10 mouse cellular contexts compared by ENCODE assay signal in genomic region chr17:63145751-63146491, GRCm38 (mm10).
A peak's percentile ranks its signal among the peaks of the same experiment; 100 is the strongest.
DNase-seq lines count a peak whose midpoint lies in the region; ATAC-seq and TF ChIP-seq lines count a peak whose summit lies in the region.
"Had no signal": no experiment of that assay in that cellular context is flagged by ENCODE, and none has a peak within 500 bp of the region (broad histone marks: within the 10 kb centered on the region; RNA-seq: fewer than 3 reads in every experiment).

No protein-coding gene starts in this region.

- no peak overlapping the region for H3K9ac ChIP-seq in MEL (ENCODE audit: control insufficient read depth, low read depth, low read length, poor library complexity, severe bottlenecking)
- no peak overlapping the region for H3K9ac ChIP-seq in forebrain, embryonic 12.5 days

- intact Hi-C loops in heart, postnatal 25 days (cut with DNase I): no loop called here

- peak; percentile 36 for ATAC-seq in forebrain, embryonic 12.5 days (ENCODE audit: low FRiP score)
- no peak for ATAC-seq in activated CD4-positive, CD25-positive, alpha-beta regulatory T cell, adult 4 months
- no peak for ATAC-seq in inflammation-experienced regulatory T-cells, adult 6 months
- ATAC-seq: intestine, embryonic 16.5 days had no signal

- H3K27me3 ChIP-seq in MEL (ENCODE audit: control insufficient read depth in 1 of 2, insufficient read depth in 2 of 2, low read length in 2 of 2): no peaks in the 10 kb centered on the region
- 0 out of 2 replicates have a peak, but pooled peaks cover 6% of the 10 kb centered on the region for H3K27me3 ChIP-seq in forebrain, embryonic 12.5 days
- peaks cover 60% of the 10 kb centered on the region for H3K27me3 ChIP-seq in midbrain, embryonic 10.5 days (ENCODE audit: low read depth, poor library complexity, severe bottlenecking)

- TF ChIP-seq RAD21 in MEL (IDR thresholded peaks at IDR 0.05; ENCODE audit: low read depth, low read length): no peak

- H3K79me2 ChIP-seq in MEL (ENCODE audit: control insufficient read depth, insufficient read depth, low read length, poor library complexity): no peaks in the 10 kb centered on the region

- H3K9me3 ChIP-seq in MEL (replicated peaks; ENCODE audit: insufficient read depth, low read length): no peaks in the 10 kb centered on the region
- no peaks in the 10 kb centered on the region for H3K9me3 ChIP-seq in forebrain, embryonic 12.5 days
- no peaks in the 10 kb centered on the region for H3K9me3 ChIP-seq in midbrain, embryonic 10.5 days (replicated peaks)

- 11% methylated on average over 12 of the region's 12 CpGs for WGBS in forebrain, embryonic 12.5 days
- 18% methylated on average over 12 of the region's 12 CpGs for WGBS in midbrain, embryonic 10.5 days

- peak overlapping the region; percentile 37 for H3K4me2 ChIP-seq in forebrain, embryonic 12.5 days

- H3K27ac ChIP-seq in MEL (ENCODE audit: control insufficient read depth, low read depth, low read length): no peak overlapping the region
- H3K27ac ChIP-seq in forebrain, embryonic 12.5 days: peak overlapping the region; percentile 92
- peak overlapping the region; percentile 83 for H3K27ac ChIP-seq in midbrain, embryonic 10.5 days (replicated peaks)

- peaks cover 2 to 7% of the 10 kb centered on the region in 2 experiments; a peak in 3 of 4 replicates for H3K4me1 ChIP-seq in MEL (ENCODE audit: control insufficient read depth in 1 of 2, insufficient read depth in 2 of 2, low read length in 2 of 2)
- H3K4me1 ChIP-seq in forebrain, embryonic 12.5 days: peaks cover 48% of the 10 kb centered on the region
- H3K4me1 ChIP-seq in midbrain, embryonic 10.5 days: peaks cover 73% of the 10 kb centered on the region

- peak; percentile 84 for DNase-seq in heart, adult 11 months
- no peak for DNase-seq in heart, postnatal 25 days (ENCODE audit: low spot score)
- peak; percentile 59 for DNase-seq in MEL (ENCODE audit: low read depth, low spot score)
- DNase-seq in midbrain, embryonic 10.5 days (ENCODE audit: low spot score): peak; percentile 83
- no peak for DNase-seq in urinary bladder, postnatal 14 days (ENCODE audit: low spot score)
- DNase-seq: cerebellum, adult 9-11 months had no signal

- no peak for TF ChIP-seq EP300 in MEL (IDR thresholded peaks at IDR 0.05; ENCODE audit: low read depth in 1 of 2, low read length in 2 of 2)

- TF ChIP-seq POLR2A in MEL (IDR thresholded peaks at IDR 0.05; ENCODE audit: control insufficient read depth in 1 of 2, insufficient read depth in 1 of 2, low read depth in 1 of 2, low read length in 2 of 2, poor library complexity in 1 of 2): no peak

- peaks cover 0 to 4% of the 10 kb centered on the region in 2 experiments; a peak in 2 of 4 replicates for H3K36me3 ChIP-seq in MEL (ENCODE audit: control insufficient read depth in 1 of 2, insufficient read depth in 2 of 2, low read length in 2 of 2)
- H3K36me3 ChIP-seq in forebrain, embryonic 12.5 days (replicated peaks): no peaks in the 10 kb centered on the region
- no peaks in the 10 kb centered on the region for H3K36me3 ChIP-seq in midbrain, embryonic 10.5 days

- TF ChIP-seq CTCF in MEL (IDR thresholded peaks at IDR 0.05 in 2 of 3, conservative IDR thresholded peaks at IDR 0.05 in 1 of 3; ENCODE audit: control insufficient read depth in 1 of 3, insufficient read depth in 1 of 3, low read depth in 2 of 3, low read length in 3 of 3, poor library complexity in 1 of 3, severe bottlenecking in 1 of 3): no peak

- H3K4me3 ChIP-seq in MEL (ENCODE audit: control insufficient read depth in 1 of 2, insufficient read depth in 1 of 2, low read depth in 2 of 2, low read length in 2 of 2): no peak overlapping the region
- no peak overlapping the region for H3K4me3 ChIP-seq in forebrain, embryonic 12.5 days (replicated peaks)
- H3K4me3 ChIP-seq in midbrain, embryonic 10.5 days: peak overlapping the region; percentile 30

TF ChIP-seq in MEL, 35 proteins besides CTCF, POLR2A, EP300 and RAD21:
- TF ChIP-seq ZKSCAN1 (IDR thresholded peaks at IDR 0.05; ENCODE audit: low read depth, low read length): peak; percentile 32; the same call in 1 of the 2 replicates
- TF ChIP-seq GATA1 (IDR thresholded peaks at IDR 0.05; ENCODE audit: low read depth, low read length): peak; percentile 78
- peak; percentile 97 for TF ChIP-seq ZNF384 (IDR thresholded peaks at IDR 0.05; ENCODE audit: low read depth, low read length)
- no peak for TF ChIP-seq RCOR1 (IDR thresholded peaks at IDR 0.05; ENCODE audit: low read depth, low read length)
- no peak for TF ChIP-seq ZMIZ1 (IDR thresholded peaks at IDR 0.05; ENCODE audit: low read depth, low read length)
- TF ChIP-seq CHD2 (IDR thresholded peaks at IDR 0.05; ENCODE audit: low read length): no peak

Comparison
In these comparisons a context has a peak if more than half of its experiments do, and no peak if none do; other contexts are left out.
1. DNase-seq: peak in heart, adult 11 months (single experiment), MEL (single experiment) and midbrain, embryonic 10.5 days (single experiment); none in heart, postnatal 25 days (single experiment) and urinary bladder, postnatal 14 days (single experiment).